Mouse (Mus musculus) kidney, postnatal 0 days (tissue): ENCODE data around the gene Ric8a. TPM values are rescaled to one million over a fixed set of nuclear protein-coding genes. Genes with fewer than 3 reads are reported as not detected.

Source experiments
- ATAC-seq: fragments of 200-750 bp; cut with Nextera tagmentation; replicated peaks from 2 replicates; pipeline ENCODE4 v1.8.0; 2017; ENCODE audit warnings: low read depth, moderate number of reproducible peaks, moderate TSS enrichment, moderate library complexity; ENCODE audit not compliant: low FRiP score
- DNase-seq: peaks from one replicate; pipeline ENCODE4 v3.0.0-alpha.2; 2016; ENCODE audit warnings: low spot score
- H3K27ac ChIP-seq: fragments of 300-500 bp; sonication (generic); 2 replicates; pipeline ENCODE4 v1.5.1; 2014; ENCODE audit warnings: mild to moderate bottlenecking
- H3K27me3 ChIP-seq: fragments of 300-500 bp; sonication (generic); 2 replicates; pipeline ENCODE4 v1.6.1; 2014; ENCODE audit warnings: low read length, mixed read lengths; ENCODE audit not compliant: insufficient read depth
- H3K36me3 ChIP-seq: fragments of 300-500 bp; sonication (generic); 2 replicates; pipeline ENCODE4 v1.6.1; 2014; ENCODE audit warnings: low read length, mixed read lengths; ENCODE audit not compliant: insufficient read depth
- H3K4me1 ChIP-seq: fragments of 300-500 bp; sonication (generic); replicated peaks from 2 replicates; pipeline ENCODE4 v1.6.1; 2014; ENCODE audit warnings: antibody characterized with exemption, low read length, mixed read lengths; ENCODE audit not compliant: insufficient read depth
- H3K4me2 ChIP-seq: fragments of 300-500 bp; sonication (generic); 2 replicates; pipeline ENCODE4 v1.6.1; 2014; ENCODE audit warnings: mild to moderate bottlenecking, low read length, moderate library complexity, mixed read lengths
- H3K4me3 ChIP-seq: fragments of 300-500 bp; sonication (generic); replicated peaks from 2 replicates; pipeline ENCODE4 v1.5.1; 2014; ENCODE audit warnings: low read depth, low read length
- H3K9ac ChIP-seq: fragments of 300-500 bp; sonication (generic); 2 replicates; pipeline ENCODE4 v1.6.1; 2014; ENCODE audit warnings: low read depth, low read length
- H3K9me3 ChIP-seq: fragments of 300-500 bp; sonication (generic); replicated peaks from 2 replicates; pipeline ENCODE4 v1.6.1; 2016; ENCODE audit warnings: low read length, inconsistent platforms, mixed read lengths
- CTCF ChIP-seq: IDR thresholded peaks from 2 replicates; pipeline ENCODE4 v1.5.1; 2016; ENCODE audit warnings: antibody characterized with exemption, low read depth, mild to moderate bottlenecking, moderate library complexity
- WGBS: fragments of 180-500 bp; shearing (Covaris S2); extraction: QIAGEN DNeasy Blood & Tissue Kit; methylation state at CpG from one replicate; pipeline ENCODE4 v1.1.7; 2014; 5-methylcytosine and 5-hydroxymethylcytosine counted together
- polyA plus RNA-seq: library from polyadenylated mRNA; unstranded; fragments of >200 nt; fragmentation: Nextera tagmentation; extraction: Ambion mirVana; gene quantifications from 2 replicates; pipeline ENCODE4 v1.2.1, GENCODE M21; 2015

The Ric8a gene
- polyA plus RNA-seq, 1 experiment from 2014 or later, result 45.0 TPM

- no peaks in the 10 kb centered on the region for H3K27me3 ChIP-seq
- WGBS, result 77% methylated on average over 2 of the region's 2 CpGs
- H3K27ac ChIP-seq, result no peak overlapping the region
- H3K4me2 ChIP-seq, result no peak overlapping the region
- H3K4me1 ChIP-seq, result no peaks in the 10 kb centered on the region
- H3K9ac ChIP-seq, result no peak overlapping the region
- no peak for TF ChIP-seq CTCF
- no peak overlapping the region for H3K4me3 ChIP-seq
- DNase-seq, result no peak
- no peaks in the 10 kb centered on the region for H3K36me3 ChIP-seq
- ATAC-seq, result no peak
- H3K9me3 ChIP-seq, result no peaks in the 10 kb centered on the region
Observed at GRCm38 (mm10) chr7:140835758-140836087, 21.0 kb upstream of the Ric8a start.

- no peaks in the 10 kb centered on the region for H3K4me1 ChIP-seq
- no peak for DNase-seq
- TF ChIP-seq CTCF, result no peak
- H3K9ac ChIP-seq, result no peak overlapping the region
- no peak overlapping the region for H3K4me3 ChIP-seq
- H3K36me3 ChIP-seq, result no peaks in the 10 kb centered on the region
- no peak overlapping the region for H3K27ac ChIP-seq
- no peak overlapping the region for H3K4me2 ChIP-seq
- no peaks in the 10 kb centered on the region for H3K27me3 ChIP-seq
- WGBS, result 75% methylated on average over 9 of the region's 9 CpGs
- ATAC-seq, result no peak
- no peaks in the 10 kb centered on the region for H3K9me3 ChIP-seq
Observed at GRCm38 (mm10) chr7:140836243-140837115, 20.3 kb upstream of the Ric8a start.

- no peaks in the 10 kb centered on the region for H3K36me3 ChIP-seq
- ATAC-seq, result no peak
- no peak overlapping the region for H3K4me3 ChIP-seq
- no peaks in the 10 kb centered on the region for H3K9me3 ChIP-seq
- no peak overlapping the region for H3K27ac ChIP-seq
- TF ChIP-seq CTCF, result no peak
- no peak overlapping the region for H3K9ac ChIP-seq
- no peaks in the 10 kb centered on the region for H3K4me1 ChIP-seq
- no peak overlapping the region for H3K4me2 ChIP-seq
- DNase-seq, result no peak
- H3K27me3 ChIP-seq, result no peaks in the 10 kb centered on the region
- 47% methylated on average over 5 of the region's 5 CpGs for WGBS
Observed at GRCm38 (mm10) chr7:140839556-140839955, 17.2 kb upstream of the Ric8a start.

GRCm38 (mm10) chr7:140840750-140841735 lies 15.7 kb upstream of the Ric8a start:
- Histone ChIP-seq H3K4me2 (no peak overlapping the region), H3K9me3 (no peaks in the 10 kb centered on the region), H3K27me3 (no peaks in the 10 kb centered on the region), H3K4me3 (no peak overlapping the region), H3K9ac (no peak overlapping the region), H3K4me1 (no peaks in the 10 kb centered on the region), H3K36me3 (no peaks in the 10 kb centered on the region), H3K27ac (no peak overlapping the region)
- DNase-seq, result no peak
- TF ChIP-seq CTCF, result no peak
- no peak for ATAC-seq
- 39% methylated on average over 19 of the region's 19 CpGs for WGBS

GRCm38 (mm10) chr7:140843806-140844205 lies 13.0 kb upstream of the Ric8a start:
- WGBS, result 75% methylated on average over 7 of the region's 7 CpGs

GRCm38 (mm10) chr7:140844905-140845665 lies 11.7 kb upstream of the Ric8a start, which contains the start of gene Scgb1c1:
TSS of gene Scgb1c1 (plus strand) at chr7:140845547.
- Histone ChIP-seq H3K9ac (no peak within 1 kb of the TSS), H3K4me2 (no peak within 1 kb of the TSS), H3K9me3 (no peaks in the 10 kb centered on the region), H3K4me1 (no peaks in the 10 kb centered on the region), H3K36me3 (no peaks in the 10 kb centered on the region), H3K4me3 (no peak within 1 kb of the TSS), H3K27ac (no peak within 1 kb of the TSS), H3K27me3 (no peaks in the 10 kb centered on the region)
- 30% methylated on average over 14 of the region's 14 CpGs for WGBS
- ATAC-seq (peak; percentile 81), DNase-seq (peak; percentile 95)
- peak; percentile 96 for TF ChIP-seq CTCF

More at GRCm38 (mm10) chr7:140843806-140844205, 13.0 kb upstream of the Ric8a start:
- Histone ChIP-seq H3K9ac (no peak overlapping the region), H3K4me3 (no peak overlapping the region), H3K9me3 (no peaks in the 10 kb centered on the region), H3K4me1 (no peaks in the 10 kb centered on the region), H3K4me2 (no peak overlapping the region), H3K27ac (no peak overlapping the region), H3K27me3 (no peaks in the 10 kb centered on the region), H3K36me3 (no peaks in the 10 kb centered on the region)
- DNase-seq (no peak), ATAC-seq (no peak)
- TF ChIP-seq CTCF, result no peak
